Mouse (Mus musculus): ENCODE data around the gene 4933424G06Rik.

4933424G06Rik gene

DNA sequence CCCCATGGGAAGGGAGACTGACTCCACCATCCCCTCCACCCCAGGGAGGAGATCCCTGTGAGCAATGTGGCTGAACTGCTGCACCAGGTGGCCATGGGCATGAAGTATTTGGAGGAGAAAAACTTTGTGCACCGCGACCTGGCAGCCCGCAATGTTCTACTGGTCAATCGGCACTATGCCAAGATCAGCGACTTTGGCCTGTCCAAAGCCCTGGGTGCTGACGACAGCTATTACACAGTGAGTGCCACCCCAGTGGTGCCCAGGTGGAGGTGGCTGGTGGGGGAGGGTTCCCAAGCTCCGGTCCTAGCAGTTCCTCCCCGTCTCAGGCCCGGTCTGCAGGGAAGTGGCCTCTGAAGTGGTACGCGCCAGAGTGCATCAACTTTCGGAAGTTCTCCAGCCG is 70.8 kb downstream of the 4933424G06Rik start:
- CTCF ChIA-PET, result interaction anchor here in 1 of 4 experiments (1.1 kb wide), 1 partner anchor 34 kb away, joined by 3 read pairs; no protein-coding TSS in a partner anchor
- POLR2A ChIA-PET, result interaction anchor here in 2 of 4 experiments (0.5 to 1.3 kb wide), 2 partner anchors 10 to 101 kb away, joined by 5 to 12 read pairs; no protein-coding TSS in a partner anchor

DNA sequence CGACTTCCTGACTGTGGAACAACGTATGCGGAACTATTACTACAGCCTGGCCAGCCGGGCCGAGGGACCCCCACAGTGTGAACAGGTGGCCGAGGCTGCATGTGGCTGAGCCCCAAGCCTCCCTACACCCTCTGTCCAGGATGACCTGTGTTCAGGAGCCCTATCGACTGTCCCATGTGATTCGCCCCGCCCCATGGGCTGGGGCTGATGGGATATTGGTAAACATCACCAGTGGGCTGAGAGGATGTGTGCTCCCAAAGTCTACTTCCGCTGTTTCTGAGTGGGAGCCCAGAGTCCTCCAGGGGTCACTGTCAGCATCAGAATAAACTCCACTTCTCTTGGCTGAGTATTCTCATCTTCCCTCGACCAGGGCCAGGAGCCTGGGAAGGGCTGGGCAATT is 72.5 kb downstream of the 4933424G06Rik start:
- CTCF ChIA-PET, result interaction anchor here in 1 of 4 experiments (0.6 to 1.0 kb wide), 2 partner anchors 36 to 471 kb away, joined by 3 read pairs; no protein-coding TSS in a partner anchor
- POLR2A ChIA-PET, result no interaction called here

GRCm38 (mm10) chr1:36784365-36785134 is 74.6 kb downstream of the 4933424G06Rik start:
- CTCF ChIA-PET, result interaction anchor here (0.5 to 3.3 kb wide), 14 partner anchors 9 to 488 kb away, joined by 3 to 40 read pairs (median 3); partner anchors contain the start of gene Ankrd39 (in 1 of the 4)

GRCm38 (mm10) chr1:36785238-36785641 is 75.3 kb downstream of the 4933424G06Rik start:
- ChIA-PET CTCF (interaction anchor here (0.5 to 3.3 kb wide), 21 partner anchors 9 to 850 kb away, joined by 3 to 40 read pairs (median 4); partner anchors contain the start of gene Ankrd39 (in 2 of the 4)), POLR2A (interaction anchor here in 2 of 4 experiments (1.0 to 2.9 kb wide), 8 partner anchors 10 to 465 kb away, joined by 3 to 9 read pairs (median 3); no protein-coding TSS in a partner anchor)

More at GRCm38 (mm10) chr1:36784365-36785134, 74.6 kb downstream of the 4933424G06Rik start:
- POLR2A ChIA-PET, result interaction anchor here in 2 of 4 experiments (0.6 to 2.9 kb wide), 4 partner anchors 10 to 466 kb away, joined by 3 to 8 read pairs (median 4); no protein-coding TSS in a partner anchor

GRCm38 (mm10) chr1:36786377-36786776 is 76.4 kb downstream of the 4933424G06Rik start:
- ChIA-PET POLR2A (interaction anchor here in 3 of 4 experiments (0.6 to 2.9 kb wide), 12 partner anchors 9 to 579 kb away, joined by 3 to 9 read pairs (median 3); no protein-coding TSS in a partner anchor), CTCF (interaction anchor here (0.6 to 3.3 kb wide), 21 partner anchors 14 to 850 kb away, joined by 3 to 40 read pairs (median 4); partner anchors contain the start of gene Ankrd39 (in 1 of the 4))

GRCm38 (mm10) chr1:36789416-36789815 is 79.5 kb downstream of the 4933424G06Rik start:
- ChIA-PET POLR2A (interaction anchor here in 2 of 4 experiments (0.9 to 2.3 kb wide), 5 partner anchors 7 to 145 kb away, joined by 3 to 5 read pairs (median 4); no protein-coding TSS in a partner anchor), CTCF (no interaction called here)

DNA sequence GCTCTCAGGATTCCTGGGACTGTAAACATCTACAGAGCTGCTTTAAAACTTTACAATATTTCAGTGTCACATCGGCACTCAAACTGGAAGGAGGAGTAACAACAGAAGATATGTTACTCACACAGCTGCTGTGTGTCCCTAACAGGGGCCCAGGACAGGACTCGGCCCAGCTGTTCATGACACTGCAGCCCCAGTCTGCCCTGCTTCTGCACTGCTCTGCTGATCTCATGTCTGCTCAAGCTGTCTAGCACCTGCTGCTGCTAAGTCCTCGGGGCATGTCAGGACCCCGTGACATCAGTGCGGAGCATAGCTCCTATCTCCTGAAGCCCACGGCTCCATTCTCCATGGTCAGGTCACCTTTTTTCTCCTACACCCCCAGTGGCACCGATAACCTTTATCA is 86.8 kb downstream of the 4933424G06Rik start:
- CTCF ChIA-PET, result interaction anchor here in 1 of 4 experiments (0.6 kb wide), 1 partner anchor 257 kb away, joined by 3 read pairs; no protein-coding TSS in a partner anchor
- POLR2A ChIA-PET, result interaction anchor here in 3 of 4 experiments (0.6 to 4.0 kb wide), 12 partner anchors 8 to 355 kb away, joined by 3 to 12 read pairs (median 3); no protein-coding TSS in a partner anchor

GRCm38 (mm10) chr1:36797481-36797880 is 87.5 kb downstream of the 4933424G06Rik start:
- ChIA-PET CTCF (interaction anchor here in 3 of 4 experiments (0.6 kb wide), 4 partner anchors 10 to 251 kb away, joined by 3 to 7 read pairs (median 4); no protein-coding TSS in a partner anchor), POLR2A (interaction anchor here in 3 of 4 experiments (0.6 to 2.3 kb wide), 11 partner anchors 9 to 354 kb away, joined by 3 to 10 read pairs (median 3); no protein-coding TSS in a partner anchor)

GRCm38 (mm10) chr1:36800379-36801011 is 90.5 kb downstream of the 4933424G06Rik start:
- CTCF ChIA-PET, result interaction anchor here in 3 of 4 experiments (0.6 to 1.2 kb wide), 5 partner anchors 9 to 437 kb away, joined by 3 to 11 read pairs (median 4); no protein-coding TSS in a partner anchor
- POLR2A ChIA-PET, result interaction anchor here in 3 of 4 experiments (0.5 to 1.3 kb wide), 8 partner anchors 9 to 409 kb away, joined by 3 to 8 read pairs (median 3); no protein-coding TSS in a partner anchor

GRCm38 (mm10) chr1:36804259-36804658 is 94.3 kb downstream of the 4933424G06Rik start:
- POLR2A ChIA-PET, result interaction anchor here in 3 of 4 experiments (0.5 to 2.1 kb wide), 32 partner anchors 9 to 446 kb away, joined by 3 to 26 read pairs (median 4); no protein-coding TSS in a partner anchor

GRCm38 (mm10) chr1:36804833-36805232 is 94.9 kb downstream of the 4933424G06Rik start:
- POLR2A ChIA-PET, result interaction anchor here in 3 of 4 experiments (0.6 to 2.1 kb wide), 31 partner anchors 10 to 1156 kb away, joined by 3 to 26 read pairs (median 4); no protein-coding TSS in a partner anchor

More at GRCm38 (mm10) chr1:36804259-36804658, 94.3 kb downstream of the 4933424G06Rik start:
- CTCF ChIA-PET, result interaction anchor here (0.6 to 1.8 kb wide), 15 partner anchors 13 to 1098 kb away, joined by 3 to 8 read pairs (median 3); partner anchors contain the start of gene Ankrd39 (in 1 of the 4)

GRCm38 (mm10) chr1:36806181-36806905 is 96.4 kb downstream of the 4933424G06Rik start:
- ChIA-PET POLR2A (interaction anchor here in 2 of 4 experiments (0.6 to 1.1 kb wide), 2 partner anchors 19 to 479 kb away, joined by 3 to 4 read pairs; no protein-coding TSS in a partner anchor), CTCF (interaction anchor here in 2 of 4 experiments (1.7 to 1.8 kb wide), 2 partner anchors 20 kb away, joined by 5 to 6 read pairs; no protein-coding TSS in a partner anchor)

More at GRCm38 (mm10) chr1:36804833-36805232, 94.9 kb downstream of the 4933424G06Rik start:
- CTCF ChIA-PET, result interaction anchor here in 2 of 4 experiments (0.6 to 1.8 kb wide), 16 partner anchors 9 to 1097 kb away, joined by 3 to 8 read pairs (median 3); partner anchors contain the start of gene Ankrd39 (in 1 of the 2)

DNA sequence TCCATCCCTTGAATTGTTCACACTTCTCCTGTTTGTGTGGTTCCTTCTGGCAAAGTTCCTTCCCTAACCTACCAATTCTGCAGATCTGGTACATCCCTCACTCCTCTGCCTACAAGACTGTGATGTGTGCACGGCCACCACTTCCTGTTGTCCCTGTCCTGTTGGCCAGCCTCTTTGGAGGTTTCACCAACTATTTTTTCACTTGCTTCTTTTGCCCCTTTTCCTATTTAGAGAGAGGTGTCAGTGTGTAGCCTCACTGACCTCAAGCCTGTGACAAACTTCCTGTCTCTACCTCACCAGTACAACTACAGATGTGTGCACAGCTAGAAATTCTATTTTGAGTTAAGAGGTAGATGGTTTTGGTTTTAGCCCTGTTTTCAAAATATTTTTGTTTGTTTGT is 97.1 kb downstream of the 4933424G06Rik start:
- POLR2A ChIA-PET, result no interaction called here
- CTCF ChIA-PET, result no interaction called here

All from embryonic stem cell, embryonic (primary cell).